Mouse (Mus musculus) lung, adult 2 months (tissue): ENCODE results near the gene Hoxc13. TPM values are rescaled to one million over a fixed set of nuclear protein-coding genes. Genes with fewer than 3 reads are reported as not detected.

Source experiments
- DNase-seq: peaks from one replicate; pipeline ENCODE4 v3.0.0; 2022
- H3K4me1 ChIP-seq: fragments of 200-500 bp; 2 replicates; pipeline ENCODE4 v1.6.1; 2011; ENCODE audit warnings: low read length; ENCODE audit not compliant: control insufficient read depth, insufficient read depth
- H3K4me3 ChIP-seq: fragments of 200-500 bp; replicated peaks from 2 replicates; pipeline ENCODE3; 2011; ENCODE audit warnings: low read depth, mild to moderate bottlenecking, control low read depth, low read length; ENCODE audit errors: extremely low read depth
- CTCF ChIP-seq: fragments of 200-500 bp; IDR thresholded peaks from 2 replicates; pipeline ENCODE4 v1.5.1; 2011; ENCODE audit warnings: mild to moderate bottlenecking, low read length, control low read depth; ENCODE audit not compliant: insufficient read depth
- POLR2A ChIP-seq: fragments of 200-500 bp; IDR thresholded peaks from 2 replicates; pipeline ENCODE4 v1.6.1; 2011; ENCODE audit warnings: low read depth, mild to moderate bottlenecking, control low read depth, low read length, borderline replicate concordance; ENCODE audit errors: extremely low read depth
- WGBS: fragments of 180-500 bp; shearing (Covaris S2); methylation state at CpG from one replicate; pipeline ENCODE4 v1.1.7; 2018; 5-methylcytosine and 5-hydroxymethylcytosine counted together
- polyA plus RNA-seq: library from polyadenylated mRNA; depleted of rRNA; stranded (reverse); fragments of >200 nt; gene quantifications from 2 replicates; pipeline ENCODE4 v1.2.3, GENCODE M21; 2012

The Hoxc13 gene
- polyA plus RNA-seq, 1 experiment: not detected

DNA sequence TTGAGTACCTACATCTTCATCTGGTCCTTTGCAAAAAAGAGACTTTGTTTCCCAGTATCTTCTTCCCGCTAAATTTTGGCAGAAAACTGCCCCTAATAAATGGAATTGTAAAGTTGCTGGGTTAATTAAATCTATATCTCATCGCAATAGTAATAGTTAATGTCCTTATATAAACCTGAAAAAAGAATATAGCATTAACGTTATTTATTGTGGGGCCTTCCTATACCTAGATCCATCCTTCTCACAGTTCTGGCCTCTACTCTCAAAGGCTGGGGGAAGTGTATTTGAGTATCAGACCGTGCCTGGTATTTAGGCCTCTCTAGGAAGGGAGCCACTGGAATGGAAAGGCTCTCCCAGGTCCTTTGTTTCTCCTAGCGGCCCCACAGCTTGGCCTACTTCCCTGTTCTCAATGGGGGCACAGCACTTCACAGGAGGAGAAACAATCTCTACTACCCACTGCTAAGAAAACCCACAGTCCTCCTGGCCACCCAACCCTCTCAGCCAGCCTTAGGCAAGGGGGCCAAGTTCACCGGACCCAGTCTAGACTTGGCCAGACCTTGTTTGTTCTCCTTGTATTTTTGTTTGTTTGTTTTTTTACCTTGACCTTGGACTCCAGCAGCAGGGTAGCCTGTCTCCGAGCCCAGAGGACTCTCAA, 2.2 kb upstream of the Hoxc13 start:
- DNase-seq: no peak
- no peak overlapping the region for H3K4me3 ChIP-seq
- 2% methylated on average over 7 of the region's 7 CpGs for WGBS
- H3K4me1 ChIP-seq: no peaks in the 10 kb centered on the region
- TF ChIP-seq POLR2A: no peak
- TF ChIP-seq CTCF: no peak

DNA sequence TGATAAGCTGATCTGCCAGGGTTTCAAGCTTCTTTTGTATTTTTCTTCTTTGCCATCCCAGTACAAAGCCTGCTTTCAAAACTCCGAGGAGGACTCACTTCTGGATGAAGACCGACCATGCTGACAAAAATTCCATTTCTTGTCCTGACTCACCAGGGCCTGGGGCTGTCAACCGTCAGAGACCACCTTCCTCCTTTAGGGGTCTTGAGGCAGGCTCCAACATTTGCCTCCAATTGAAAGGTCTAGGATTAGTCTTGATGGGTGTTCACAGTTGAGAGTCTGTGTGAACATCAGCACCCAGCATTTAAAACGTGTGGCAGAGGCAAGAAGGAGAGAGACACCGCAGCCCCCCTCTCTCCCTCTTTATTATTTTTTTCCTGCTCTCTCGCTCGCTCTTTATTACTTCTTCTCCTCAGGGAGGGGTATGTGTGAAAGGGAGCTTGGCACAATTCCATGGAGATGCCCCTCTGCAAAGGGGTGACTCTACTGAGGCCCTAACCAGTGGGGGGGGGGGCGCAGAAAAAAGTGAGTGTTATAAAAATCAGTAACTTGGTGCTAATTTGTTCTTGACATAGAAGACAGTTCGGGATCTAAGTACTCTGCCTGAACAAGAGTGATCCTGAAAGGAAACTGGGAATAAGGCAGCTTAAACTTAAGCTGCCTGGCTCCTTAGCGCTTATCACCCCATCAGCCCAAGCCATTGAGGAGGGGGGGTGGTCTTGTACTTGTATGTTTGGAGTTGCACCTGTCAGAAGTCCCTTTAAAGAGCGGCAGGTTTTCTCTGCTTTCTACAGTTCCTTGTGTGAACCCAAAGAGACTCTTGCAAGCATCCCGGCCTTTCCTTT, 1.3 kb upstream of the Hoxc13 start:
- TF ChIP-seq POLR2A: no peak
- no peak for TF ChIP-seq CTCF
- WGBS: 7% methylated on average over 12 of the region's 12 CpGs
- DNase-seq: no peak
- Histone ChIP-seq H3K4me1 (no peaks in the 10 kb centered on the region), H3K4me3 (no peak overlapping the region)

GRCm38 (mm10) chr15:102920619-102921018, 284 bp upstream of the Hoxc13 start:
- DNase-seq: no peak
- no peak for TF ChIP-seq POLR2A
- no peak for TF ChIP-seq CTCF
- Histone ChIP-seq H3K4me1 (no peaks in the 10 kb centered on the region), H3K4me3 (no peak overlapping the region)
- 4% methylated on average over 20 of the region's 20 CpGs for WGBS

DNA sequence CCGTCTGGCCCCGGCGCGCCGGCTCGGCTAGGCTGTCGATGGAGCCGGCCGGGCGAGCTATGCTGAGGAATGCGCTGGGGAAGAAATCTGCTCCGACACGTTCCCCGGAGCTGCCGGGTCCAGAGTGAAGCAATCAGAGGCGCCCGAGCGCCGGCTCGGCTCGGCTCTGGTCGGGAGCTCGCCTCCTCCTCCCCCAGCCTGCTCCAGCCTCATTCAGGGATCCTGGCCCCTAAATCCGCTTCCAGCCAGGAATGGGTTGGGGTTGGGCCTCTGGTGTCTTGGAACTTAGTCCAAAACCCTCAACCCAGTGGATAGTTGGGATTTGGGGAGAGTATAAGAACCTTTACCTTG, 1.1 kb downstream of the Hoxc13 start:
- DNase-seq: no peak
- TF ChIP-seq POLR2A: no peak
- no peak for TF ChIP-seq CTCF
- no peaks in the 10 kb centered on the region for H3K4me1 ChIP-seq
- WGBS: under 1% methylated on average over 24 of the region's 24 CpGs
- no peak overlapping the region for H3K4me3 ChIP-seq

DNA sequence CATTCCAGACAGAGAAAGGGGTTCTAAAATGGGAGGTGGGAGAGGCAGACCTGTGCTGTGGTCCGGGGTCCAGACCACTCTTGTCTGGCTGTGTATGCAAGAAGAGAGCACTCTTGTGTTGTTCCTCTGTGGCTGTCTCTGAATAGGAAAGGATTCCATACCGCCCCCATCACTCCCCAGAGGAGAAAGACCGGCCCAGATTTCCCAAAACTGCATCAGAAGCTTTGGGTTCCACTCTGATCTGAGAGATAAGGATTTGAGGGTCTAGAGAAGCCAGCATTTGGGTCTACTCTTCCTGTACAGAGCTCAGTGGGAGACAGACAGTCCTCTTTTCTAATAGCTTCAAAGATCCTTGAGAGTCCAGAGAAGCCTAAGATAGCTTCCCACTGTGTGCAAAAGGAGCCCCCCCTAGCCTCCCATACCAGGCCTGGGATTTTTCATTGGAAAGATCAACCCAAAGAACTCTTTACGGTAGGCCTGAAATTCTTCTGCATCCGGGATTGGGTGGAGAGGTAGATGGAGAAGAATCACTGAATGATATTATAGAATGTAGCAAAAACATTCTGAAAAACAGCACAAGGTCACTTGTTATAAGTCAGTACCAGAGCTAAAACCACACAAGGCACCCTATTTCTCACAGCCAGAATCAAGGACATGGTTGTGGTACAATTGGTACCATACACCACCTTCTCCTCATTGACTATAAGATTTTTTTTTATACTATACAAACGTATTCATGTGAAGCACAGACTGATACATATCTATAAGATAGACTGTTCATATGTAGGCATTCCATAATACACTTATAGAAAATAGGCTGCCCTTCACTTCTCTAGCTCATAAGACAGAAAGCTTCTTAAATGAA, 2.0 kb downstream of the Hoxc13 start:
- WGBS: 14% methylated on average over 6 of the region's 6 CpGs
- TF ChIP-seq CTCF (no peak), POLR2A (no peak)
- no peak overlapping the region for H3K4me3 ChIP-seq

GRCm38 (mm10) chr15:102927032-102927645, 6.2 kb downstream of the Hoxc13 start:
- H3K4me1 ChIP-seq: no peaks in the 10 kb centered on the region
- H3K4me3 ChIP-seq: no peak overlapping the region
- no peak for DNase-seq
- no peak for TF ChIP-seq CTCF
- no peak for TF ChIP-seq POLR2A
- WGBS: 3% methylated on average over 40 of the region's 40 CpGs

More for the DNA sequence above, 2.0 kb downstream of the Hoxc13 start:
- no peak for DNase-seq
- H3K4me1 ChIP-seq: no peaks in the 10 kb centered on the region

GRCm38 (mm10) chr15:102931706-102932358, 10.9 kb downstream of the Hoxc13 start:
- Histone ChIP-seq H3K4me1 (no peaks in the 10 kb centered on the region), H3K4me3 (no peak overlapping the region)
- no peak for DNase-seq
- 3% methylated on average over 23 of the region's 23 CpGs for WGBS
- TF ChIP-seq CTCF (no peak), POLR2A (no peak)

DNA sequence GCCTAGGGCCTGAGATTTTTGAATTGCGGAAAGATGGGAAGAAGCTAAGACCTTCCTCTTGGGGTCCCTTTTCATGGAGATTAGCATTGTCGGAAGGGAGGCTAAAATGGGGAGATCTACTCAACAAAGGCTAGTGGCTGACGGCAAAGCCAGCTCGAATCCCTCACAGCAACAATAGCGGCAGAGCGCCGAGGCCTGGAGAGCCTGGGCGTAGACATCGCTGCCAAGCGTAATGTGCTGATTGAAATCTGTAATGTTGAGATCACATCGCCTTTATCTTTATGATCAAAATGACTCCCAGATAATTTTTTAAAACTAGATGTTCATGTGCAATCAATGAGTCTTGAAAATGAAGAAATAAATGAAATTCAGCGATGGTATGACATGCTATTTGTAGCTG, 13.5 kb downstream of the Hoxc13 start:
- TF ChIP-seq CTCF: no peak
- TF ChIP-seq POLR2A: no peak
- 5% methylated on average over 12 of the region's 12 CpGs for WGBS
- DNase-seq: no peak

More for the DNA sequence above, 13.5 kb downstream of the Hoxc13 start:
- no peak overlapping the region for H3K4me3 ChIP-seq
- H3K4me1 ChIP-seq: no peaks in the 10 kb centered on the region
